Mouse (Mus musculus) stomach, adult 2 months (tissue): ENCODE measurements around the gene Sp9. TPM values are rescaled to one million over a fixed set of nuclear protein-coding genes. Genes with fewer than 3 reads are reported as not detected.

Experiments used
- polyA plus RNA-seq: library from polyadenylated mRNA; depleted of rRNA; stranded (reverse); fragments of >200 nt; gene quantifications from 2 replicates; pipeline ENCODE4 v1.2.3, GENCODE M21; 2012; rRNA removed

Gene Sp9
- not detected in 2 replicates for polyA plus RNA-seq

GRCm38 (mm10) chr2:73271459-73272161 is at the start of gene Sp9:
Gene Sp9 (plus strand): TSS chr2:73271925.

GRCm38 (mm10) chr2:73312152-73313116 is 40.7 kb downstream of the Sp9 start, which contains the start of the genes Scrn3 and Cir1:
Gene Scrn3 (plus strand): TSS chr2:73312601.
Gene Cir1 (minus strand): TSS chr2:73312701.

Other genes with a start within 250 kb of the Sp9 start
- 0.40 and 0.41 TPM in 2 replicates for gene Ola1, start 53.0 kb upstream of the Sp9 start, polyA plus RNA-seq
- 0.91 and 1.0 TPM in 2 replicates for gene Scrn3, start 40.7 kb downstream of the Sp9 start, polyA plus RNA-seq
- 0.06 and 0.21 TPM in 2 replicates for gene Cir1, start 40.8 kb downstream of the Sp9 start, polyA plus RNA-seq
- gene Gpr155, start 114.6 kb downstream of the Sp9 start, polyA plus RNA-seq: 2.9 and 3.6 TPM in 2 replicates